Mouse (Mus musculus): ENCODE results near the gene Msrb3. TPM values are rescaled to one million over a fixed set of nuclear protein-coding genes. Genes with fewer than 3 reads are reported as not detected.

The Msrb3 gene
- polyA plus RNA-seq, 1 experiment from 2014 or later = 10.3 TPM

- no peaks in the 10 kb centered on the region for H3K27me3 ChIP-seq
These were observed 3.7 kb downstream of the Msrb3 start for GRCm38 (mm10) chr10:120894978-120895898.

DNA sequence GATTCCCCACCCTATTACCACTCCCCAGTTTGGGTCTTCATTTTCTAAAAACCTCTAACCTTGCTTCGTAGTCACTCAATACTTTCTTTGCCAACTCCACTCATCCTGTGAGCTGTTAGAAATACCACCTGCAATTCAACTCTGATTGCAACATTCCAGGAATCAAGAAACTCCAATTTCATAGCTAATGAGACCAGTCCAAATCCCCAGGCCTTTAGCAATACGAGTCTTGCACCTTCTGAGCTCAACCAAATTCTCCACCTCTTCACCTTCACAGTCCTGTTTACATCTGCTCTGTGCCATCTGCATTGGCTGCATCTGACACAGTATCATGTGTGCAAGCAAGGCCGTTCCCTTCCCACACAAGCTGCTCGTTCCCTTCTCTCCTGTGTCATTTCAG, 5.0 kb downstream of the Msrb3 start:
- 77% methylated on average over 4 of the region's 4 CpGs for WGBS
- H3K4me1 ChIP-seq = peaks cover 4% of the 10 kb centered on the region

More at GRCm38 (mm10) chr10:120894978-120895898, 3.7 kb downstream of the Msrb3 start:
- no peak overlapping the region for H3K4me2 ChIP-seq (replicated peaks)
- no peaks in the 10 kb centered on the region for H3K36me3 ChIP-seq
- H3K27ac ChIP-seq = no peak overlapping the region
- H3K9me3 ChIP-seq = no peaks in the 10 kb centered on the region
- H3K4me1 ChIP-seq = peaks cover 8% of the 10 kb centered on the region
- WGBS = 71% methylated on average over 15 of the region's 15 CpGs
- ATAC-seq (ENCODE audit: insufficient number of reproducible peaks, insufficient read depth, low FRiP score, low TSS enrichment) = no peak
- H3K9ac ChIP-seq = no peak overlapping the region
- H3K4me3 ChIP-seq = no peak overlapping the region

DNA sequence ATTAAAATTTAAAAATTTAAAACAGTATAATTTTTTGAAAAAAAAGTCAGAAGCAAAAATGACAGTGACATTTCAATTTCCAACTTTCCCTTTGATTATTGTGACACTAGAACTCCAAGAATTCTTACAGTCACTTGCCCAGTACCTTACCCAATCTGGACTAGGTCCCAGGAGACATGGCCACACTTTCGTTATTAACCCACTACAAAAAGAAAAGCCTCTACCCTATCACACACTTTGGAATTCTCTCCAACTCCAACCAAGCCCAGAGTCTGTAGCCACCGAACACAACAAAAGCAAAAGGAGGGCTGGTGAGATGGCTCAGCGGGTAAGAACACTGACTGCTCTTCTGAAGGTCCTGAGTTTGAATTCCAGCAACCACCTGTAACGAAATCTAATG, 7.8 kb downstream of the Msrb3 start:
- Histone ChIP-seq H3K27me3 (no peaks in the 10 kb centered on the region), H3K4me1 (0 out of 2 replicates have a peak, but pooled peaks cover 2% of the 10 kb centered on the region), H3K4me2 (replicated peaks) (no peak overlapping the region), H3K36me3 (no peaks in the 10 kb centered on the region), H3K9ac (no peak overlapping the region), H3K9me3 (no peaks in the 10 kb centered on the region), H3K4me3 (no peak overlapping the region), H3K27ac (no peak overlapping the region)
- no peak for ATAC-seq (ENCODE audit: insufficient number of reproducible peaks, insufficient read depth, low FRiP score, low TSS enrichment)
- 90% methylated on average over 4 of the region's 4 CpGs for WGBS

More for the DNA sequence above, 5.0 kb downstream of the Msrb3 start:
- Histone ChIP-seq H3K4me2 (replicated peaks) (no peak overlapping the region), H3K27ac (no peak overlapping the region), H3K4me3 (no peak overlapping the region), H3K9ac (no peak overlapping the region), H3K36me3 (no peaks in the 10 kb centered on the region), H3K9me3 (no peaks in the 10 kb centered on the region), H3K27me3 (no peaks in the 10 kb centered on the region)
- ATAC-seq (ENCODE audit: insufficient number of reproducible peaks, insufficient read depth, low FRiP score, low TSS enrichment) = no peak

DNA sequence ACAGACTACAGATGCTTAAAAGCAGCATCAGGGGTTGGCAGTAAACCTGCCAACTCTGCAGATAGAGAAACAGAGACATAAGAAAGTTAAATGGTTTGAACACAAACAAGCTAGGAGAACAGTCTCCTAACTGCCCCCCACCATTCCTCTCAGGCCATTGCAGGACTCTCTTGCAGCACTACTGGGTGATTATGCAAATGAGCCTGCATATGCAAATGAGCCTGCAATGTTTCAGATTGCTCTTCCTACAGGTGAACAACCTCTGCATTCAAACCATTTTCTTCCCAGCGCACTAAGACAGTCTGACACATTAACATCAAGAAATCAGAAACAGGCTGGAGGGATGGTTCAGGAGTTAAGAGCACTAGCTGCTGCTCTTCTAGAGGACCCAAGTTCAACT, 8.3 kb downstream of the Msrb3 start:
- Histone ChIP-seq H3K27me3 (no peaks in the 10 kb centered on the region), H3K4me3 (no peak overlapping the region), H3K27ac (no peak overlapping the region), H3K36me3 (no peaks in the 10 kb centered on the region), H3K9ac (no peak overlapping the region), H3K9me3 (no peaks in the 10 kb centered on the region), H3K4me1 (no peaks in the 10 kb centered on the region), H3K4me2 (replicated peaks) (no peak overlapping the region)
- 100% methylated on average over 1 of the region's 1 CpGs for WGBS
- ATAC-seq (ENCODE audit: insufficient number of reproducible peaks, insufficient read depth, low FRiP score, low TSS enrichment) = no peak

DNA sequence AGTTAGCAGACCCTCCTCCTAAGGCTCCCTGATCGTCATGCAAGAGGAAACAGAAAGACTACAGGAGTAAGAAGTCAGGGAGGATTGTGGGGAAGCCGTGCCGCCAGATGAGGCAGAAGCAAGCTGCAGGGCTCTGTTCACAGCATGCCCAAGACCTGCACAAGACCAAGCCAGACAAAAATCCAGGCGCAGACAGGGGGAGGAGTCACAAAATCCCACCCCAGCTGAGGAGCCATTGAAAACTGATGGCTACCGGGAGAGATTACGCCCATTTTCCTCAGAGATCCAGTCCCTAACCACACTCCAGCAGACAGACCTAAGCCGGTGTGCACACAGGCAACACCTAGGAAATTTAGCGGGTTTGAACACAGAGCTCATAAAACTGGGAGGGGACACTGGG, 10.4 kb downstream of the Msrb3 start:
- Histone ChIP-seq H3K36me3 (no peaks in the 10 kb centered on the region), H3K27ac (no peak overlapping the region), H3K4me1 (peaks cover 3% of the 10 kb centered on the region), H3K4me2 (replicated peaks) (no peak overlapping the region), H3K9me3 (no peaks in the 10 kb centered on the region), H3K4me3 (no peak overlapping the region), H3K9ac (no peak overlapping the region), H3K27me3 (no peaks in the 10 kb centered on the region)
- WGBS = 90% methylated on average over 8 of the region's 8 CpGs
- no peak for ATAC-seq (ENCODE audit: insufficient number of reproducible peaks, insufficient read depth, low FRiP score, low TSS enrichment)

DNA sequence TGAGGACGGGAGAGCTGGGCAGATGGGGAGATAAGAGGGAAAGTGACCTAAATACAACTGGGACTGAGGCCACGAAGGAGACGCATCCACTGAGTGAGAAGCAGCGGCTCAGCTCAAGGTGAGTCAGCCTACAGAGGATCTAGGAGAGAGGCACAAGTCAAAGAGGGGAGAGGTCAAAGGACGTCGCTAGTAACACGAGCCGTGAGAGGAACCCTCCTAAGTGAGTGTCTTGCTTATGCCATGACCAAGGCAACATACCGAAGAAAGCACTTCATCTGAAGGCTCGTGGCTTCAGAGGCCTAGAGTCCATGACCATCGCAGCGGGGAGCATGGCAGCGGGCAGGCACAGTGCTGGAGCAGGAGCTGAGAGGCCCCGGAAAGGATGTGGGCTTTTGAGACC, 14.7 kb downstream of the Msrb3 start:
- H3K27me3 ChIP-seq = no peaks in the 10 kb centered on the region
- H3K4me3 ChIP-seq = no peak overlapping the region
- H3K36me3 ChIP-seq = no peaks in the 10 kb centered on the region
- H3K4me2 ChIP-seq (replicated peaks) = no peak overlapping the region
- H3K9me3 ChIP-seq = no peaks in the 10 kb centered on the region
- peaks cover 7% of the 10 kb centered on the region for H3K4me1 ChIP-seq
- H3K27ac ChIP-seq = no peak overlapping the region
- WGBS = 89% methylated on average over 14 of the region's 14 CpGs
- ATAC-seq (ENCODE audit: insufficient number of reproducible peaks, insufficient read depth, low FRiP score, low TSS enrichment) = 0 out of 2 replicates have a peak, but pooled peaks have one; percentile 10
- no peak overlapping the region for H3K9ac ChIP-seq

DNA sequence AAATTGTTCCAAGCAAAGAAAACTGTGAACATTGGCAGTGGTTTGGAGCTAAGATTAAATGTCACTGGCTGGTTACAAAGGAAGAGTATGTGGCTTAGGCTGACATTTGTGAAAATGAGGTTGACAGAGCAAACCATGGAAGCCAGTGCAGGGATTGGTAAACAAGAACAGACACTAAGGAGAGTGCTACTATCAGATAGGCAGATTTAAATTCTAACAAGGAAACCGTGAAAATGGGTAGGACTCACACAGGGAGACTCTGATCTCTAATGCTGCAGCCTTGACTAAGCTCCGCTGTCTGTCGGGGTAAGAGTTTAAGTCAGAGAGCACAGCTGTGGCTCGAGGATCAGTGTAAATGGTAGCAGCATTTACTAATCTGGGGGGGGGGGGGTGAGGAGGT, 15.2 kb downstream of the Msrb3 start:
- H3K4me1 ChIP-seq = peaks cover 7% of the 10 kb centered on the region
- 59% methylated on average over 4 of the region's 4 CpGs for WGBS
- no peak overlapping the region for H3K4me3 ChIP-seq
- H3K9ac ChIP-seq = no peak overlapping the region
- H3K27ac ChIP-seq = 0 out of 2 replicates have a peak overlapping the region, but pooled peaks have one; percentile 80
- no peaks in the 10 kb centered on the region for H3K36me3 ChIP-seq
- no peak overlapping the region for H3K4me2 ChIP-seq (replicated peaks)
- no peaks in the 10 kb centered on the region for H3K27me3 ChIP-seq
- ATAC-seq (ENCODE audit: insufficient number of reproducible peaks, insufficient read depth, low FRiP score, low TSS enrichment) = no peak
- H3K9me3 ChIP-seq = no peaks in the 10 kb centered on the region

GRCm38 (mm10) chr10:120883069-120883415, 15.9 kb downstream of the Msrb3 start:
- Histone ChIP-seq H3K4me2 (replicated peaks) (peak overlapping the region; percentile 65), H3K4me1 (peaks cover 7% of the 10 kb centered on the region), H3K36me3 (no peaks in the 10 kb centered on the region), H3K9me3 (no peaks in the 10 kb centered on the region), H3K27ac (peak overlapping the region; percentile 80), H3K9ac (0 out of 2 replicates have a peak overlapping the region, but pooled peaks have one; percentile 21), H3K4me3 (peak overlapping the region; percentile 33), H3K27me3 (no peaks in the 10 kb centered on the region)
- ATAC-seq (ENCODE audit: insufficient number of reproducible peaks, insufficient read depth, low FRiP score, low TSS enrichment) = no peak; the same call in 1 of the 2 replicates
- WGBS = 3% methylated on average over 7 of the region's 7 CpGs

- Histone ChIP-seq H3K27me3 (no peaks in the 10 kb centered on the region), H3K4me1 (peaks cover 7% of the 10 kb centered on the region), H3K4me2 (replicated peaks) (peak overlapping the region; percentile 65), H3K36me3 (no peaks in the 10 kb centered on the region), H3K27ac (peak overlapping the region; percentile 80), H3K4me3 (peak overlapping the region; percentile 33), H3K9ac (peak overlapping the region; percentile 21; the same call in 1 of the 2 replicates), H3K9me3 (no peaks in the 10 kb centered on the region)
- peak; percentile 84 for ATAC-seq (ENCODE audit: insufficient number of reproducible peaks, insufficient read depth, low FRiP score, low TSS enrichment)
- WGBS = 10% methylated on average over 17 of the region's 17 CpGs
These were observed 16.4 kb downstream of the Msrb3 start for GRCm38 (mm10) chr10:120882347-120883068.

DNA sequence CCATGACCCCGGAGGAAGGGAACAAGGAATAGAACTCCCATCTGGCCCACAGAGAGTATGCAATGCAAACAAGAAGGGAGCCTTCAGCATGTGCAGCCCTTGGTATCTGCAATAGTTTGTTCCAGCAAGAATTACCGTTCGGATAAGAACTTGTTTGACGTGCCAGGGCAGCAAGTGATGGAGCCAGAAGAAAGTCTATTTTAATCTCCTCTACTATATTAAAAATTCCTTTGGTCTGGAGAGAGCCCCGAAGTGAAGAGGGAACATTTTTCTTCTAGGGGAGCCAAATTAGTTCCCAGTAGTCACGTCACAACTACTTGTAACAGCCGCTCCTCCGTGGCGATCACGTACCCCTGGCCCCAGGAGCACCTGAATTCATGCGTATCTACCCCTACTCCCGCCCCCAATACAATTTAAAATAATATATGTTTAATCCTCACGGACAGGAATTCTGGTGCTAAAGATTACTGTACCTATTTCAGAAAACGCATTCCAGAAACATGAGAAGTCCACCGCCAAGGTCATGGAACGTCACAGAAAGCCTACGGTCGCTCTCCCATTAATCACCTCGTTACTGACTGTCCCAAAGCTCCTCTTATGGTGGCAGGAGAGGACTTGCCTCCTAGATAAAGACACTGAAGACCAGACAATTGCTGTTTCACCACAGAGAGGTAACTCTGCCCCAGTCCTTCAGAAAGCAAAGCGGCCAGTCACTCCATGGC, 22.2 kb downstream of the Msrb3 start:
- Histone ChIP-seq H3K9ac (no peak overlapping the region), H3K4me2 (replicated peaks) (peak overlapping the region; percentile 22)

GRCm38 (mm10) chr10:120875672-120876463, 23.0 kb downstream of the Msrb3 start:
- Histone ChIP-seq H3K4me2 (replicated peaks) (peak overlapping the region; percentile 22), H3K9me3 (no peaks in the 10 kb centered on the region), H3K4me3 (no peak overlapping the region), H3K27ac (no peak overlapping the region), H3K9ac (no peak overlapping the region), H3K4me1 (peaks cover 35% of the 10 kb centered on the region), H3K36me3 (no peaks in the 10 kb centered on the region), H3K27me3 (no peaks in the 10 kb centered on the region)
- WGBS = 17% methylated on average over 26 of the region's 26 CpGs
- no peak for ATAC-seq (ENCODE audit: insufficient number of reproducible peaks, insufficient read depth, low FRiP score, low TSS enrichment)

More for the DNA sequence above, 22.2 kb downstream of the Msrb3 start:
- no peak overlapping the region for H3K27ac ChIP-seq
- H3K36me3 ChIP-seq = no peaks in the 10 kb centered on the region
- no peak overlapping the region for H3K4me3 ChIP-seq
- ATAC-seq (ENCODE audit: insufficient number of reproducible peaks, insufficient read depth, low FRiP score, low TSS enrichment) = no peak
- 62% methylated on average over 20 of the region's 20 CpGs for WGBS
- H3K4me1 ChIP-seq = peaks cover 33% of the 10 kb centered on the region
- H3K27me3 ChIP-seq = no peaks in the 10 kb centered on the region
- H3K9me3 ChIP-seq = no peaks in the 10 kb centered on the region

Data from embryonic facial prominence, embryonic 12.5 days (tissue).